7 mouse cellular contexts compared by ENCODE assay signal in genomic region chr11:120215726-120216241, GRCm38 (mm10). TPM values are rescaled to one million over a fixed set of nuclear protein-coding genes. Genes with fewer than 3 reads are reported as not detected.
DNase-seq lines count a peak whose midpoint lies in the region; ATAC-seq and TF ChIP-seq lines count a peak whose summit lies in the region.

No protein-coding gene starts in this region.

- no peak for DNase-seq in intestine, embryonic 14.5 days (ENCODE audit: low spot score)
- DNase-seq in liver, postnatal 0 days: no peak
- peak; percentile 42 for DNase-seq in yolk sac, embryonic 10.5 days (ENCODE audit: low spot score)
- DNase-seq in urinary bladder, postnatal 36 days (ENCODE audit: low spot score in 2 of 2): no peak
- no peak for DNase-seq in gastrocnemius, postnatal 36 days

- H3K9ac ChIP-seq in intestine, embryonic 14.5 days (ENCODE audit: low read length): no peak overlapping the region
- no peak overlapping the region for H3K9ac ChIP-seq in liver, postnatal 0 days (replicated peaks)

- H3K4me3 ChIP-seq in megakaryocyte, embryonic 14.5 days (replicated peaks): peak overlapping the region; percentile 76
- H3K4me3 ChIP-seq in intestine, embryonic 14.5 days (ENCODE audit: low read depth, low read length): no peak overlapping the region
- H3K4me3 ChIP-seq in liver, postnatal 0 days (ENCODE audit: low read depth, low read length): no peak overlapping the region

- ATAC-seq in megakaryocyte, adult 5-6 weeks (ENCODE audit: poor library complexity, severe bottlenecking): no peak
- ATAC-seq in intestine, embryonic 14.5 days (replicated peaks; ENCODE audit: low FRiP score, low TSS enrichment, low read depth): peak; percentile 40; the same call in 1 of the 2 replicates
- ATAC-seq in liver, postnatal 0 days: peak; percentile 39

- TF ChIP-seq EP300 in liver, postnatal 0 days (IDR thresholded peaks at IDR 0.05; ENCODE audit: low read depth): no peak

- 49% methylated on average over 10 of the region's 10 CpGs for WGBS in intestine, embryonic 14.5 days
- 52% methylated on average over 10 of the region's 10 CpGs for WGBS in liver, postnatal 0 days (ENCODE audit: insufficient replicate concordance)

- H3K36me3 ChIP-seq in megakaryocyte, embryonic 14.5 days (replicated peaks; ENCODE audit: low read length): peaks cover 12% of the 10 kb centered on the region
- H3K36me3 ChIP-seq in intestine, embryonic 14.5 days (ENCODE audit: control insufficient read depth, insufficient read depth, low read length): no peaks in the 10 kb centered on the region
- no peaks in the 10 kb centered on the region for H3K36me3 ChIP-seq in liver, postnatal 0 days (replicated peaks; ENCODE audit: insufficient read depth, low read length)

- no peak overlapping the region; the same call in 1 of the 2 replicates for H3K4me2 ChIP-seq in intestine, embryonic 14.5 days (ENCODE audit: low read length)
- no peak overlapping the region for H3K4me2 ChIP-seq in liver, postnatal 0 days (ENCODE audit: low read depth, low read length)

- intact Hi-C loops in gastrocnemius, postnatal 36 days (cut with DNase I): no loop called here

- peaks cover under 1% of the 10 kb centered on the region for H3K27me3 ChIP-seq in megakaryocyte, embryonic 14.5 days (replicated peaks)
- H3K27me3 ChIP-seq in intestine, embryonic 14.5 days (replicated peaks; ENCODE audit: control insufficient read depth, insufficient read depth, low read length): no peaks in the 10 kb centered on the region
- H3K27me3 ChIP-seq in liver, postnatal 0 days (ENCODE audit: insufficient read depth, low read length): no peaks in the 10 kb centered on the region

- no peak for TF ChIP-seq CTCF in liver, postnatal 0 days (IDR thresholded peaks at IDR 0.05; ENCODE audit: low read depth)

- peaks cover 71% of the 10 kb centered on the region for H3K4me1 ChIP-seq in megakaryocyte, embryonic 14.5 days
- peaks cover 36% of the 10 kb centered on the region for H3K4me1 ChIP-seq in intestine, embryonic 14.5 days (replicated peaks; ENCODE audit: control insufficient read depth, insufficient read depth, low read length)
- peaks cover 24% of the 10 kb centered on the region for H3K4me1 ChIP-seq in liver, postnatal 0 days (ENCODE audit: insufficient read depth)

- H3K27ac ChIP-seq in intestine, embryonic 14.5 days (ENCODE audit: low read depth): peak overlapping the region; percentile 85
- H3K27ac ChIP-seq in liver, postnatal 0 days (ENCODE audit: low read depth): peak overlapping the region; percentile 71

- peaks cover 12% of the 10 kb centered on the region for H3K9me3 ChIP-seq in megakaryocyte, embryonic 14.5 days
- peaks cover 6% of the 10 kb centered on the region; the same call in 1 of the 2 replicates for H3K9me3 ChIP-seq in intestine, embryonic 14.5 days (ENCODE audit: control insufficient read depth, low read length)
- 0 out of 2 replicates have a peak, but pooled peaks cover 2% of the 10 kb centered on the region for H3K9me3 ChIP-seq in liver, postnatal 0 days (ENCODE audit: low read length)

RNA-seq across cellular contexts. Expression of gene Bahcc1, which starts 17.0 kb away (rescaled TPM):
- 10.2 and 26.1 TPM in 2 replicates for polyA plus RNA-seq in megakaryocyte, embryonic 14.5 days (2012; ENCODE audit: insufficient read depth, low replicate concordance)
- 3.1 and 4.4 TPM in 2 replicates for total RNA-seq in megakaryocyte, adult 5-6 weeks (2015)
- 1.3 and 1.7 TPM in 2 replicates for total RNA-seq in megakaryocyte, adult 5-6 weeks (2017)
- 12.1 and 12.7 TPM in 2 replicates for polyA plus RNA-seq in intestine, embryonic 14.5 days (2014; fragmentation: Nextera tagmentation; extraction: Ambion mirVana)
- 1.1 and 1.2 TPM in 2 replicates for polyA plus RNA-seq in liver, postnatal 0 days (2015; fragmentation: Nextera tagmentation; extraction: Ambion mirVana)
- total RNA-seq in gastrocnemius, postnatal 36 days (2021): 1 to 10 TPM; 2.3 to 4.1 TPM
